Mouse (Mus musculus) frontal cortex, adult 2 months (tissue): Measurements from ENCODE around the gene Abr. TPM values are rescaled to one million over a fixed set of nuclear protein-coding genes. Genes with fewer than 3 reads are reported as not detected.

Experiments used
- DNase-seq, 2 experiments: peaks; one replicate each; pipeline ENCODE4 v3.0.0; 2022; ENCODE audit warnings: low spot score in 1 of 2; ENCODE audit errors: extremely low spot score in 1 of 2
- polyA plus RNA-seq: library from polyadenylated mRNA; depleted of rRNA; stranded (reverse); fragments of >200 nt; gene quantifications from 2 replicates; pipeline ENCODE4 v1.2.3, GENCODE M21; 2012; rRNA removed

The Abr gene
- polyA plus RNA-seq, 1 experiment: 312 TPM

DNA sequence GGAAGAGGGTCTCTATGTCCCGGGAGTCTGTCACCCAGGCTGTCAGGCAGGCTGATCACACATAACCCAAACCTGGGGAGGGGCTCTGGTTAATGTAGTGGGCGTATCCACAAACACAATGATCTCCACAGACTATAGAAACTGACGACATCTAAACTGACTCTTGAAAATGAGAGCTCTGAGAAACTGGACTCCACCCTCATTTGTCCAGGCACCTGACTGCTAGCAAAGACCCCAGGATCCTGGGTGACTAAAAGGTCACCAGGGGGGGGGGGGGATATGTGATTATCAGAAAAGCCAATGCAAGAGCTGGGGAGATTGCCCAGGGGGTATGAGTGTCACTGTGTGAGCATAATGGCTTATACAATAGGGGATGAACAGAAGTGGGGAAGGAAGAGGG lies 236.4 kb downstream of the Abr start:
- DNase-seq: no peak

GRCm38 (mm10) chr11:76385017-76385416 lies 237.1 kb downstream of the Abr start:
- DNase-seq: no peak

DNA sequence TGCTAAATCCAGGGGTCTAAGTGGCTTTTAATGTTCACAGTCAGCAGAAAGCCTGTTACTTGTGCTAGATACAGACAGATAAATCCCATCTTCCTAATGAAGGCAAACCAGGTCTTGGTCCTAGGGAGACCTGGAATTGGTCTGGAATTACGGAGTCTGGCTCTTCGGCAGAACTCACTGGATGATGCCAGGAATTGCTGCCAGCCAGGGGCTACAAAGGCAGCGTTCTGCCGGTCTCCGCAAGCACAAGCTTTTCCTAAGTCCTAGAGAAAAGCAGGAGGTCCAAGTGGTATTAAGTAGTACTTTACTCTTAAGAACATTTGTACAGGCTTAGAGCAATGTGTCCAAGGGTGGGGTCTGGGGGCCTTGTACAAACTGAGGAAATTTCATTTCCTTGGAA lies 237.8 kb downstream of the Abr start:
- no peak for DNase-seq

DNA sequence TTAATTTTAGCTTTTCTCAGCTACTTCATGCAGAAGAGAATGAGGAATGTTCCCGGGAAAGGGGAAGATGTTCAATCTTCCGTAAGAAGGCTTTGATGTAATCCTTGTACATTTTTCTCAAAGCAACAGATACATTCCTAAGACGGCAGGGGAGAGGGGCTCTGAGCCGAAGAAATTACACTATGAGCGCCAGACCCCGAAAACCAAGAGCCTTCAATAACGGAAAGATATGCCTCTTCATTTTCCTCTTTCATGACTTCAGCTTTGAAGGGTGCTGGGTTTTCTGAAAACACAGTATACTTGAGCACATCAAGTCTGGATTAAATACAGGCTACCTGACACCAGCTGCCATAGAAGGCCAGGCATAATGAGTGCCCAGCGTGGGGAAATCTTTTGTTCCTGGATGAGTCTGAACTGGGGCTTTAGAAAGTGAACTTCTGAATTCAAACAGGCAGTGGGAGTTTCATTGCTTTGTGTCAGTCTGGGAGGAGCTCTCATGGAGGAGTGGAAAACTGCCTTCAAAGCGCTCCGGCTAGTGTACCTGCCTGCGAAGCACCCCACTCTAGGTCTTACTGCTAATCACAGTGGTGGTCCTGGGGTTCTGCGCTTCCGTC lies 239.3 kb downstream of the Abr start:
- DNase-seq: no peak

DNA sequence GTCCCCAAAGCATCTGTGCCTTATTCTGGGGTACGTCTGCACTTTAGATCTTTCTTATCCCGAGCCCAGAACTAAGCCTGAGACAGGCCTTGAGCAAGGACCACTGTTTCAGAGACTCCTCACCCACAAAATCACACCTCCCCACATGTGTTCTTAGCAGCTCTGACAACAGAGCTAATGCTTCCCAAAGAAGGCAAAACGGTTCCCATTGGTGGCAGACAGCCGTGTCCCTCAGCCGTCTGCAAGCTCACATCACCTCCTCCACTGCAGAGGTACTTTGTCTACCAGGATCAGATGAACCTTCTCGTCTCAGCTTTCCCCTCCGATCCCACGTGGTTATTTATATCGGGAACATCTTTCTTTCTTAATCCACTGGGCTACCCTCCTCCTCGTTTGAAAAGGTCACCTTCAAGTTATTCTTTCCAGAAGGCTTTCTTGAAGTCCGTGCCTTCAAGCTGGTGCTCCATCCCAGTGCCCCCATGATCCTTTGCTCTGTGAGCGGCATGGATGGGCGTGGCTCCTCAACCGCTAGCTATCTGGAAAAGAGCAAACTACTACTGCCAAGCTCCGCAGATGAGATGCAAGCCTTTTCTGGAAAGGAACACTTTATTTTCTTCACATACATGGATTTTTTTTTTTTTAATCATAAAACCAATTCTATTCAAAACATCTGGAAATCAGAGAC lies 240.8 kb downstream of the Abr start:
- DNase-seq: no peak

- DNase-seq: no peak
These were observed 242.1 kb downstream of the Abr start for GRCm38 (mm10) chr11:76379921-76380544.

GRCm38 (mm10) chr11:76376425-76376824 lies 245.7 kb downstream of the Abr start:
- DNase-seq: no peak

GRCm38 (mm10) chr11:76374491-76375185 lies 247.5 kb downstream of the Abr start:
- peak in 1 of 2 experiments; percentile 27 for DNase-seq

DNA sequence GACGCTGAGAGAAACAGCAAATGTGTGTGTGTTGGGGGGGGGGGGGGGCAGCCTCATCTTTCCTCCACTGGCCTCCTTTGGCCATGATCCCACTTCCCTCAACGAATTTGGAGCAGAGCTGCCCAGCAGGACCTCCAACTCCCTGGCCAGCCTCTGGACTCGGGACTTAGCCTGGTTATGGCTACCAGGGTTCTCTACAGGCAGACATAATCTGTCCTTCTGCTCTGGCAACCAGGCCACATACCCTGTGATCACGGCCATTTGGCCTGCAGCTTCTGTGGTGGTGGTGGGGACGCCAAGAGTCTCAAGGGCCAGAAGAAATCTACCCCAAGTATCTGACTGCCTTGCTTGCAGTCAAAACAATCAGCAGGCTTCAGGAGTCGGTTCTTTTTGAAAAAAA lies 249.6 kb downstream of the Abr start:
- DNase-seq: no peak

DNA sequence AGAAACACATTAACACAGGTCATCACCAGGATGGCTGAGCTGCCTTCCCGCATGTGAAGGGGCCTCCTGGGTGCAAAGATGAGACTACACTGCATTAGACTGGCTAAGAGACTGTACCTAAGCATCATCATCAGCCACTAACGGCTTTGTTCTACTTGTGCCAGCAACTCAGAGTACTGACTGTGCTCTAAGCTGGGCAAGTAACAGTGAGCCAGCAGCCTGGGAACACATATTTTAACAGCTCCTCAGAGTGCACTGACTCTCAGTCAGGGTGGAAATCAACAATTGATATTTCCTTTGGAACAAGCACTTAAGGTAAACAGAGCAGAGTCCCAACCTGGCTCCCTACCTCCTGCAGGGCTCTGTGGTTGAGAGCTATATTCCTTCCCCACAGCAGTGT lies 250.0 kb downstream of the Abr start:
- DNase-seq: no peak

DNA sequence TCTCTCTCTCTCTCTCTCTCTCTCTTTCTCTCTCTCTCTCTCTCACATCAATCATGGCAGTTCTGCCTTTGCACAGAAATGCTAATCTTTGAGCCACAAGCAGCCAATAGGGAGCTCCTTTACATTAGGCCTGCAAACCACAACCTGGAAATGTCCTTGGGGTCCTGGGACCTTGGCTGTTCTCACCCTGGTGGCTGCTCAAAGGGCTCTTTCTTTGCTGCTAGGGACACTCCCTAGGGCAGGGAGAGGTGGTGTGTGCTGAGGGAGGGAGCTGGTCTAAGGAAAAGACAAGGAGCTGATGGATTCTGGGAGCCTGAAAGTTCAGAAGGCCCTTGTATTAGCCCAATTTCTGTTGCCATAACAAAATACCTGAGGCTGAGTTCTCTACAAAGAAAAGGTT lies 251.6 kb downstream of the Abr start:
- DNase-seq: no peak

Other genes with a start within 250 kb of the Abr start
- gene Nxn, start 223.2 kb downstream of the Abr start, polyA plus RNA-seq: 9.2 and 9.8 TPM in 2 replicates
- 20.9 and 31.4 TPM in 2 replicates for gene Timm22, start 215.4 kb downstream of the Abr start, polyA plus RNA-seq
- 2.5 and 2.6 TPM in 2 replicates for gene Bhlha9, start 50.2 kb upstream of the Abr start, polyA plus RNA-seq
- gene Trarg1, start 57.5 kb upstream of the Abr start, polyA plus RNA-seq: 0.10 and 0.23 TPM in 2 replicates
- gene Gosr1, start 141.3 kb upstream of the Abr start, polyA plus RNA-seq: 27.9 and 28.7 TPM in 2 replicates
- gene Cpd, start 224.7 kb upstream of the Abr start, polyA plus RNA-seq: 30.1 and 32.8 TPM in 2 replicates